Mouse (Mus musculus) CH12.LX (cell line): Measurements from ENCODE around the gene Vps36. TPM values are rescaled to one million over a fixed set of nuclear protein-coding genes. Genes with fewer than 3 reads are reported as not detected.

Experiments
- DNase-seq: peaks from one replicate; pipeline ENCODE4 v3.0.0-alpha.2; 2013; ENCODE audit errors: extremely low read depth
- H3K27ac ChIP-seq: 2 replicates; pipeline ENCODE4 v1.5.1; 2012; ENCODE audit warnings: low read depth, mild to moderate bottlenecking, control low read depth, moderate library complexity; ENCODE audit not compliant: insufficient read depth
- H3K27me3 ChIP-seq: replicated peaks from 2 replicates; pipeline ENCODE3; 2012; ENCODE audit warnings: inconsistent platforms
- H3K36me3 ChIP-seq, 2 experiments: replicated peaks in 1 of 2; 2 replicates each; pipeline versions ENCODE3 to v1.6.1; 2012; ENCODE audit warnings: inconsistent platforms in 1 of 2, low read length in 1 of 2, mild to moderate bottlenecking in 1 of 2, mixed read lengths in 1 of 2, moderate library complexity in 1 of 2; ENCODE audit not compliant: control insufficient read depth in 1 of 2, insufficient read depth in 1 of 2
- H3K4me1 ChIP-seq, 2 experiments: 2 replicates each; pipeline ENCODE4 v1.6.1; 2012; ENCODE audit warnings: inconsistent platforms in 1 of 2, moderate library complexity in 1 of 2; ENCODE audit not compliant: insufficient read depth in 2 of 2, control insufficient read depth in 1 of 2
- H3K4me2 ChIP-seq: 2 replicates; pipeline ENCODE4 v1.6.1; 2012; ENCODE audit warnings: low read depth, mild to moderate bottlenecking, control low read depth; ENCODE audit not compliant: poor library complexity, insufficient read depth, severe bottlenecking
- H3K4me3 ChIP-seq, 3 experiments: fragments of 150-350 bp in 1 of 3; sonication (generic) in 1 of 3; replicated peaks in 1 of 3; 2 replicates each; pipeline versions ENCODE3 to v1.5.1; 2011 to 2012; ENCODE audit warnings: low read depth in 2 of 3, low read length in 2 of 3, mild to moderate bottlenecking in 2 of 3, moderate library complexity in 2 of 3, control low read depth in 1 of 3, improper control_type of control experiment in 1 of 3, inconsistent platforms in 1 of 3, mixed read lengths in 1 of 3; ENCODE audit not compliant: poor library complexity in 1 of 3
- H3K79me2 ChIP-seq: replicated peaks from 2 replicates; pipeline ENCODE4 v1.6.1; 2012; ENCODE audit warnings: mild to moderate bottlenecking, moderate library complexity; ENCODE audit not compliant: control insufficient read depth, poor library complexity, insufficient read depth, severe bottlenecking; ENCODE audit errors: extremely low read depth
- H3K9ac ChIP-seq: 2 replicates; pipeline ENCODE4 v1.6.1; 2012; ENCODE audit warnings: low read depth, mild to moderate bottlenecking, control low read depth, moderate library complexity; ENCODE audit not compliant: insufficient read depth
- H3K9me3 ChIP-seq: replicated peaks from 2 replicates; pipeline ENCODE3; 2012; ENCODE audit warnings: low read length, inconsistent platforms, mixed read lengths
- BHLHE40 ChIP-seq: IDR thresholded peaks from 2 replicates; pipeline ENCODE4 v1.6.1; 2011; ENCODE audit warnings: mild to moderate bottlenecking, low read depth, low read length, improper control_type of control experiment
- CHD2 ChIP-seq: IDR thresholded peaks from 2 replicates; pipeline ENCODE4 v1.6.1; 2011; ENCODE audit warnings: low read length, improper control_type of control experiment
- E2F4 ChIP-seq: IDR thresholded peaks from 2 replicates; pipeline ENCODE4 v1.6.1; 2011; ENCODE audit warnings: low read depth, low read length, improper control_type of control experiment; ENCODE audit not compliant: insufficient replicate concordance
- EP300 ChIP-seq: IDR thresholded peaks from 2 replicates; pipeline ENCODE4 v1.6.1; 2011; ENCODE audit warnings: low read length, improper control_type of control experiment
- HCFC1 ChIP-seq: IDR thresholded peaks from 2 replicates; pipeline ENCODE4 v1.6.1; 2012; ENCODE audit warnings: low read depth, mild to moderate bottlenecking, inconsistent platforms, low read length, improper control_type of control experiment
- JUN ChIP-seq: IDR thresholded peaks from 2 replicates; pipeline ENCODE4 v1.6.1; 2011; ENCODE audit warnings: low read depth, mild to moderate bottlenecking, low read length, improper control_type of control experiment, moderate library complexity; ENCODE audit not compliant: insufficient read depth
- MXI1 ChIP-seq: IDR thresholded peaks from 2 replicates; pipeline ENCODE4 v1.6.1; 2011; ENCODE audit warnings: mild to moderate bottlenecking, low read depth, low read length, improper control_type of control experiment
- POLR2A ChIP-seq: IDR thresholded peaks from 2 replicates; pipeline ENCODE4 v1.6.1; 2011; ENCODE audit warnings: low read depth, mild to moderate bottlenecking, improper control_type of control experiment, low read length
- POLR2AphosphoS2 ChIP-seq: IDR thresholded peaks from 2 replicates; pipeline ENCODE4 v1.6.1; 2011; ENCODE audit warnings: low read depth, low read length, improper control_type of control experiment
- SIN3A ChIP-seq: IDR thresholded peaks from 2 replicates; pipeline ENCODE4 v1.6.1; 2012; ENCODE audit warnings: low read length, improper control_type of control experiment, inconsistent platforms
- dilution Hi-C: fragments of 300-500 bp; cut with MboI; formaldehyde crosslinking; loops from 2 replicates; pipeline ENCODE4 v1.14.3; 2020; ENCODE audit warnings: low sequenced_read_pairs; ENCODE audit not compliant: extremely low pct_unique_long_range_greater_than_20kb, extremely low pct_ligation_motif_present
- in situ Hi-C: fragments of 300-500 bp; cut with MboI; formaldehyde crosslinking; loops from 3 replicates; pipeline ENCODE4 v1.14.3; 2019; ENCODE audit warnings: low sequenced_read_pairs, low pct_ligation_motif_present, low pct_unique_long_range_greater_than_20kb, mixed read lengths
- polyA plus RNA-seq: library from polyadenylated mRNA; unstranded; fragments of >175 nt; gene quantifications from 2 replicates; pipeline ENCODE4 v1.2.1, GENCODE M21; 2012; ENCODE audit warnings: low read depth; ENCODE audit not compliant: insufficient read length
- total RNA-seq, 2 experiments: library from RNA; depleted of rRNA; stranded (reverse); fragments of 300-350 nt in 1 of 2; fragments of >200 nt in 1 of 2; gene quantifications; 2 replicates each; pipeline ENCODE4 v1.2.3; 2012 to 2014

Vps36 gene
- total and polyA plus RNA-seq, 3 experiments: 17.8 to 43.1 (median 24.7) TPM

DNA sequence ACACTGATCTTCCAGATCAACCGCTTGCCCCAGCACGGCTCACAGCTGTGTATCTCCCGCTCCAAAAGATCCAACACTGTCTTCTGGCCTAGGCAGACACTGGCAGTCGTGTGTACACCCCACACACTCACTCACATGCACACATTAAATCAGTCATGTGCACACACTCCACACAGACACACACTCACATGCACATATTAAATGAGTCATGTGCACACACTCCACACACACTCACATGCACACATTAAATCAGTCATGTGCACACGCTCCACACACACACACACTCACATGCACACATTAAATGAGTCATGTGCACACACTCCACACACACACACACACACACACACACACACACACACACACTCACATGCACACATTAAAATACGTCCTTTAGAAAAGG lies 5.3 kb downstream of the Vps36 start:
- peaks cover 3% of the 10 kb centered on the region for H3K9me3 ChIP-seq
- peaks cover 10% of the 10 kb centered on the region for H3K79me2 ChIP-seq
- no peak for DNase-seq
- H3K36me3 ChIP-seq: peaks cover 11 to 45% of the 10 kb centered on the region in 2 experiments
- in situ Hi-C loops (loop anchor here (10.0 kb wide), 1 partner anchor 187 kb away; no protein-coding TSS in a partner anchor), dilution Hi-C loops (no loop called here)
- TF ChIP-seq SIN3A (no peak), BHLHE40 (0 out of 2 replicates have a peak, but pooled peaks have one; percentile 7)
- no peak overlapping the region for H3K4me2 ChIP-seq
- H3K4me3 ChIP-seq: no peak overlapping the region
- H3K27me3 ChIP-seq: no peaks in the 10 kb centered on the region
- no peak overlapping the region for H3K27ac ChIP-seq
- no peak overlapping the region for H3K9ac ChIP-seq
- peaks cover 2 to 9% of the 10 kb centered on the region in 2 experiments for H3K4me1 ChIP-seq

DNA sequence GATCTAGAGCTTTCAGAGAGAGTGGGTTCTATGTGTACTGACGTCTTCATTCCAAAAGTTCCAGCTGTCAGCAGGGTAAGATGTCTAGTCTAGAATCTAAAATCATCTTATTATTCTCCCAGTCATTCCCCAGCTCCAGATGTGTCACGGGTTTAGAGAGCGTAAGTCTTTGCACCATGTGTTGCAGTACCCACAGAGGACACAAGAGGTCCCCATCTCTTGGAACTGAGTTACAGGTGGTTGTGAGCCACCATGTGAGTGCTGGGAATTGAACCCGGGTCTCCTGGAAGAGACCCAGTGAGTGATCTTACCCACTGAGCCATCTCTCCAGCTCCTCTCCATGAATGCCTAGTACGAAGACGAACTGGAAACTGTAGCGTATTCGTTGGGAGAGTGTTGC lies 6.9 kb downstream of the Vps36 start:
- H3K36me3 ChIP-seq: peaks cover 11 to 54% of the 10 kb centered on the region in 2 experiments
- dilution Hi-C loops: no loop called here
- no peak overlapping the region for H3K27ac ChIP-seq
- H3K27me3 ChIP-seq: no peaks in the 10 kb centered on the region
- TF ChIP-seq EP300 (no peak), BHLHE40 (no peak), POLR2A (no peak), JUN (no peak), POLR2AphosphoS2 (no peak), CHD2 (no peak), MXI1 (no peak), HCFC1 (no peak)
- in situ Hi-C loops: loop anchor here (10.0 kb wide), 1 partner anchor 185 kb away; no protein-coding TSS in a partner anchor
- no peak overlapping the region for H3K4me2 ChIP-seq
- no peak for DNase-seq
- H3K4me1 ChIP-seq: peaks cover 2 to 4% of the 10 kb centered on the region in 2 experiments
- H3K9ac ChIP-seq: no peak overlapping the region
- peaks cover 3% of the 10 kb centered on the region; the same call in 1 of the 2 replicates for H3K79me2 ChIP-seq
- H3K4me3 ChIP-seq: no peak overlapping the region
- peaks cover 3% of the 10 kb centered on the region for H3K9me3 ChIP-seq

DNA sequence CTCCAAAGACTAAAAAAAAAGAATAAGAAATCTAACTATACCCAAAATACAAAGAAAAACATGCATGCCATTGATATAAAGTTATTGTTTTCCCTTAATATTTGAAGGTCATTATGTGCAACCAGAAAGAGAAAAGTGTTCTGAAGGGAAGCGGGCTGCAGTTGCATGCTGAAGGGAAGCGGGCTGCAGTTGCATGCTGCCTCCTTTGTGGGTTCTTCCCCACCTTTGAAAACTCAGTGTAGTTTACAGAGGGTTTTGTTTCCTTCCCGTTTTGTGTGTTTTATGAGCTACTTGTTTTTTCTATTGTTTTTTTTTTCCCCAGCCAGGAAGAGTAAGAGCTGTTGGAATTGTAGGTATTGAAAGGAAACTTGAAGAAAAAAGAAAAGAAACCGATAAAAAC lies 14.9 kb downstream of the Vps36 start:
- H3K4me2 ChIP-seq: no peak overlapping the region
- H3K9ac ChIP-seq: no peak overlapping the region
- no peak for DNase-seq
- no peaks in the 10 kb centered on the region for H3K79me2 ChIP-seq
- in situ Hi-C loops: no loop called here
- H3K27me3 ChIP-seq: no peaks in the 10 kb centered on the region
- H3K4me1 ChIP-seq: no peaks in the 10 kb centered on the region
- no peaks in the 10 kb centered on the region for H3K9me3 ChIP-seq
- dilution Hi-C loops: no loop called here
- H3K36me3 ChIP-seq: peaks cover 13 to 63% of the 10 kb centered on the region in 2 experiments
- H3K4me3 ChIP-seq: no peak overlapping the region
- TF ChIP-seq E2F4: no peak
- no peak for TF ChIP-seq JUN
- H3K27ac ChIP-seq: no peak overlapping the region
